Mouse (Mus musculus) kidney, adult 2 months (tissue): ENCODE results near the gene Hsf4. TPM values are rescaled to one million over a fixed set of nuclear protein-coding genes. Genes with fewer than 3 reads are reported as not detected.

Experiments used
- DNase-seq: peaks from one replicate; pipeline ENCODE4 v3.0.0; 2021
- H3K27ac ChIP-seq: fragments of 200-500 bp; 2 replicates; pipeline ENCODE4 v1.5.1; 2012; ENCODE audit warnings: low read depth, low read length, control low read depth, inconsistent platforms; ENCODE audit not compliant: insufficient read depth
- H3K27me3 ChIP-seq: fragments of 200-500 bp; replicated peaks from 2 replicates; pipeline ENCODE4 v1.6.1; 2012; ENCODE audit warnings: mild to moderate bottlenecking, moderate library complexity, low read length, inconsistent platforms; ENCODE audit not compliant: control insufficient read depth, insufficient read depth
- H3K36me3 ChIP-seq: fragments of 200-500 bp; 2 replicates; pipeline ENCODE4 v1.6.1; 2012; ENCODE audit warnings: mild to moderate bottlenecking, moderate library complexity, low read length, inconsistent platforms; ENCODE audit not compliant: control insufficient read depth, insufficient read depth
- H3K4me1 ChIP-seq: fragments of 200-500 bp; 2 replicates; pipeline ENCODE4 v1.6.1; 2011; ENCODE audit warnings: low read length; ENCODE audit not compliant: control insufficient read depth, insufficient read depth
- H3K4me3 ChIP-seq: fragments of 200-500 bp; 2 replicates; pipeline ENCODE4 v1.5.1; 2011; ENCODE audit warnings: mild to moderate bottlenecking, low read depth, low read length, control low read depth; ENCODE audit not compliant: insufficient read depth
- CTCF ChIP-seq: fragments of 200-500 bp; conservative IDR thresholded peaks from 2 replicates; pipeline ENCODE4 v1.5.1; 2011; ENCODE audit warnings: low read depth, mild to moderate bottlenecking, control low read depth, low read length, moderate library complexity, mixed read lengths; ENCODE audit not compliant: insufficient read depth, insufficient read length
- POLR2A ChIP-seq: fragments of 200-500 bp; IDR thresholded peaks from one replicate; pipeline ENCODE4 v1.6.1; 2011; ENCODE audit warnings: low read depth, low read length, control low read depth
- WGBS: fragments of 180-500 bp; shearing (Covaris S2); methylation state at CpG from one replicate; pipeline ENCODE4 v1.1.7; 2018; 5-methylcytosine and 5-hydroxymethylcytosine counted together
- polyA plus RNA-seq: library from polyadenylated mRNA; depleted of rRNA; stranded (reverse); fragments of >200 nt; gene quantifications from 2 replicates; pipeline ENCODE4 v1.2.3, GENCODE M21; 2012

Hsf4 gene
- polyA plus RNA-seq, 1 experiment = 2.7 TPM

- Histone ChIP-seq H3K27me3 (no peaks in the 10 kb centered on the region), H3K4me3 (no peak overlapping the region), H3K4me1 (peaks cover 9% of the 10 kb centered on the region; the same call in 1 of the 2 replicates), H3K36me3 (no peaks in the 10 kb centered on the region; the same call in none of the 2 replicates), H3K27ac (no peak overlapping the region)
- no peak for DNase-seq
- 59% methylated on average over 9 of the region's 9 CpGs for WGBS
- TF ChIP-seq CTCF = no peak
- no peak for TF ChIP-seq POLR2A
Measured at GRCm38 (mm10) chr8:105303874-105304273, 34.3 kb downstream of the Hsf4 start.

- H3K4me1 ChIP-seq = peaks cover 9% of the 10 kb centered on the region; the same call in 1 of the 2 replicates
- 55% methylated on average over 9 of the region's 9 CpGs for WGBS
- no peak for TF ChIP-seq CTCF
- no peak for TF ChIP-seq POLR2A
- no peaks in the 10 kb centered on the region; the same call in none of the 2 replicates for H3K36me3 ChIP-seq
- H3K27ac ChIP-seq = no peak overlapping the region
- DNase-seq = no peak
- no peaks in the 10 kb centered on the region for H3K27me3 ChIP-seq
- no peak overlapping the region for H3K4me3 ChIP-seq
Measured at GRCm38 (mm10) chr8:105304325-105305210, 35.0 kb downstream of the Hsf4 start.

GRCm38 (mm10) chr8:105305211-105306145 is 35.9 kb downstream of the Hsf4 start, which contains the start of gene Elmo3:
TSS of gene Elmo3 (plus strand) at chr8:105305601.
- Histone ChIP-seq H3K4me3 (peak within 1 kb of the TSS; percentile 66), H3K36me3 (no peaks in the 10 kb centered on the region; the same call in 1 of the 2 replicates), H3K27ac (peak within 1 kb of the TSS; percentile 60), H3K4me1 (peaks cover 9% of the 10 kb centered on the region; the same call in 1 of the 2 replicates), H3K27me3 (no peaks in the 10 kb centered on the region)
- DNase-seq = peak; percentile 93
- TF ChIP-seq POLR2A (peak; percentile 77), CTCF (0 out of 2 replicates have a peak, but pooled peaks have one; percentile 4)
- WGBS = 6% methylated on average over 27 of the region's 30 CpGs

GRCm38 (mm10) chr8:105306146-105306691 is 36.6 kb downstream of the Hsf4 start:
- TF ChIP-seq CTCF (no peak), POLR2A (no peak)
- WGBS = 24% methylated on average over 5 of the region's 5 CpGs
- no peak overlapping the region for H3K27ac ChIP-seq
- H3K27me3 ChIP-seq = no peaks in the 10 kb centered on the region
- no peaks in the 10 kb centered on the region; the same call in 1 of the 2 replicates for H3K36me3 ChIP-seq
- peaks cover 9% of the 10 kb centered on the region; the same call in 1 of the 2 replicates for H3K4me1 ChIP-seq
- DNase-seq = no peak
- peak overlapping the region; percentile 66 for H3K4me3 ChIP-seq

- 82% methylated on average over 13 of the region's 13 CpGs for WGBS
- no peak for DNase-seq
- H3K27ac ChIP-seq = no peak overlapping the region
- H3K4me3 ChIP-seq = no peak overlapping the region
- H3K4me1 ChIP-seq = peaks cover 9% of the 10 kb centered on the region; the same call in 1 of the 2 replicates
- H3K27me3 ChIP-seq = no peaks in the 10 kb centered on the region
- no peaks in the 10 kb centered on the region for H3K36me3 ChIP-seq
- no peak for TF ChIP-seq CTCF
Measured at GRCm38 (mm10) chr8:105307670-105308069, 38.1 kb downstream of the Hsf4 start.

- no peak for DNase-seq
- TF ChIP-seq CTCF = no peak
- H3K36me3 ChIP-seq = no peaks in the 10 kb centered on the region
- 95% methylated on average over 10 of the region's 10 CpGs for WGBS
- H3K4me1 ChIP-seq = peaks cover 9% of the 10 kb centered on the region; the same call in 1 of the 2 replicates
- no peaks in the 10 kb centered on the region for H3K27me3 ChIP-seq
- no peak overlapping the region for H3K27ac ChIP-seq
- no peak overlapping the region for H3K4me3 ChIP-seq
Measured at GRCm38 (mm10) chr8:105308428-105308827, 38.8 kb downstream of the Hsf4 start.
